Mouse (Mus musculus) liver, adult 2 months (tissue): ENCODE data around the gene Ccdc114.

Experiments used
- CTCF ChIP-seq: fragments of 200-500 bp; IDR thresholded peaks from 2 replicates; pipeline ENCODE4 v1.5.1; 2011; ENCODE audit warnings: low read depth, low read length, control low read depth
- POLR2A ChIP-seq: fragments of 200-500 bp; IDR thresholded peaks from 2 replicates; pipeline ENCODE4 v1.6.1; 2011; ENCODE audit warnings: low read length, control low read depth; ENCODE audit not compliant: insufficient read depth; ENCODE audit errors: extremely low read depth

DNA sequence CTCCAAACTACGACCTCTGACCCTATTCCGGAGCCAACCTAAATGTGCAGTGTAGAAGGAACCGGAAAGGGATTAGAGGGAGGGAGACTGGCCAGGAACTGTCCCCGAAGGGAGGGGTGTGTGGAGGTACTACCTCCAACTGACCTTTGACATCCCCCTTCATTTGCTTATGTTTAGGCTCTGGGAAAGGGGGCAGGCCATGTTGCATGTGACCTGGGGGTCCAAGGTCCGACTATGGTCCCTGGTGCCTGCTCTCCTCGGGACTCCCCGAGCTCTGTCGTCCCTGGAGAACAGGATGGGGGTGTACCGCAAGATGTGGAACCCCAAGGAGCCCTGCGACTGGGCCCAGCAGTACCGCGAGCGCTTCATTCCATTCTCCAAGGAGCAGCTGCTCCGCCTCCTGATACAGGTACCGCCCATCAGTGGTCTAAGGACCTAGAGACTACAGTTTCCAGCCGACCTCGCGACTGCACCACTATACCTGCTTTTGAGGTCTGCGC, 26.6 kb upstream of the Ccdc114 start:
- TF ChIP-seq CTCF (no peak), POLR2A (peak; percentile 60; the same call in 1 of the 2 replicates)
